Mouse (Mus musculus) ES-E14 (cell line): ENCODE results near the gene Cul4a.
"Not testable (repeated sequence)": the region's sequence is repeated elsewhere in the genome, so short reads cannot be mapped to it uniquely, and the experiment has no call there.

ENCODE experiments used
- CHD2 ChIP-seq: IDR thresholded peaks from 2 replicates; pipeline ENCODE4 v1.6.1; 2014; ENCODE audit warnings: mild to moderate bottlenecking, low read depth, low read length, inconsistent platforms
- MAFK ChIP-seq: IDR thresholded peaks from 2 replicates; pipeline ENCODE4 v1.6.1; 2014; ENCODE audit warnings: mild to moderate bottlenecking, low read depth, low read length, inconsistent platforms; ENCODE audit not compliant: insufficient read depth

DNA sequence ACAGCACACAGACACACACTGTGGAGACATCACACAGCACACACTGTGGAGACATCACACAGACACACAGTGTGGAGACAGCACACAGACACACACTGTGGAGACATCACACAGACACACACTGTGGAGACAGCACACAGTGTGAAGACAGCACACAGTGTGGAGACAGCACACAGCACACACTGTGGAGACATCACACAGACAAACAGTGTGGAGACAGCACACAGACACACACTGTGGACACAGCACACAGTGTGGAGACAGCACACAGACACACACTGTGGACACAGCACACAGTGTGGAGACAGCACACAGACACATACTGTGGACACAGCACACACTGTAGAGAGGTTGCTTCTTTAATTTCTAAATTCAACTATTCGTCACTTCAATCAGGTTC lies 29.8 kb upstream of the Cul4a start:
- not testable (repeated sequence) for TF ChIP-seq MAFK, CHD2
